ENCODE assay signal across 9 mouse cellular contexts in the genomic region with DNA sequence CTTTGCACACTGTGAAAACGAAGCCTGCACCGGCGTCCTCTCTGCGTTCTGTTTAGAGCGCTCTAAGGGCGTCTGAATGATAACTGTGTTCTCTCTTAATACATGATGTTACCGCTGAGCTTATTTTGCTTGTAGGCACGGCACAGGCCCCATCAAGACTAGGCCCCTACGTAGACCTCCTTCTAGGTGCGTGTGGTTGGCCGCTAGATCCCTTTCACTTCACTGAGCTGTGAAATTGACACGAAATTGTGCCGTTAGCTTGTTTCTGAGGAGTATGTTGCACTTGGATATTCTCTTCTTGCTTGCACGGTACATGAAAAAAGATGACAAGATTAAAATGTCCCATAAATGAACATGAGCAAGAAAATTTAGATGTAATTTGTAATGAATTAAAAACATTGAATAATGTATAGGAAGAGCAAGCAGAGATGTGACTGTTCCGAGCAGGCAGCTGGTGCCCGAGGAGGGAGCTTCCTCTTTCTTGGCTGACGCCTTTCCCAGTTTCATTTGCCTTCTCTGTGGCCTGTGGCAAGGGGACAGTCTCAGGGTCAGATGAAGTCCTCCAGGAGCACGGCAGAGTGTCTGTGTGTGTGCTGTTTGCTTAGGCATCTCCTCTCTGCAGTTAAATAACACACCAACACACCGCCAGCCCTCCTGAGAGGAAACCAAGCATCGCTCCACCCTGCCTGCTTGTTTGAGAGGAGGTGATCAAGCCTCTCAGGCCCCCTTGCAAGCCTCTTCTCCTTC.
DNase-seq lines count a peak whose midpoint lies in the region; ATAC-seq and TF ChIP-seq lines count a peak whose summit lies in the region.
"Had no signal": no experiment of that assay in that cellular context is flagged by ENCODE, and none has a peak within 500 bp of the region (broad histone marks: within the 10 kb centered on the region; RNA-seq: fewer than 3 reads in every experiment).

No protein-coding gene starts in this region.

- TF ChIP-seq RAD21 in CH12.LX (IDR thresholded peaks at IDR 0.05; ENCODE audit: low read depth, low read length): no peak

- H3K27ac ChIP-seq in heart, embryonic 12.5 days (ENCODE audit: poor library complexity, severe bottlenecking): no peak overlapping the region
- H3K27ac ChIP-seq in CH12.LX (ENCODE audit: insufficient read depth, low read depth): no peak overlapping the region
- peak overlapping the region; percentile 1; the same call in 1 of the 2 replicates for H3K27ac ChIP-seq in embryonic facial prominence, embryonic 15.5 days (replicated peaks)
- H3K27ac ChIP-seq: lung, embryonic 15.5 days had no signal

- no peak overlapping the region for H3K4me2 ChIP-seq in heart, embryonic 12.5 days
- H3K4me2 ChIP-seq in CH12.LX (ENCODE audit: insufficient read depth, low read depth, poor library complexity, severe bottlenecking): peak overlapping the region; percentile 51
- no peak overlapping the region for H3K4me2 ChIP-seq in embryonic facial prominence, embryonic 15.5 days (replicated peaks)
- H3K4me2 ChIP-seq: lung, embryonic 15.5 days had no signal

- no peak for TF ChIP-seq POLR2A in CH12.LX (IDR thresholded peaks at IDR 0.05; ENCODE audit: low read depth, low read length)

- in situ Hi-C loops in CH12.LX (cut with MboI; ENCODE audit: low pct_ligation_motif_present, low pct_unique_long_range_greater_than_20kb, low sequenced_read_pairs): no loop called here

- TF ChIP-seq CTCF in CH12.LX (conservative IDR thresholded peaks at IDR 0.05 in 1 of 2, IDR thresholded peaks at IDR 0.05 in 1 of 2; ENCODE audit: low read depth in 2 of 2, low read length in 2 of 2): no peak

- no peak for DNase-seq in heart, adult 9 months (ENCODE audit: low spot score in 2 of 2)
- peak; percentile 44 for DNase-seq in CH12.LX (ENCODE audit: extremely low read depth)
- DNase-seq in right cerebral cortex, postnatal 4 days: no peak
- DNase-seq in gastrocnemius, adult 8-10 months (ENCODE audit: low spot score in 2 of 2): no peak
- DNase-seq in layer of hippocampus, postnatal 36 days: no peak

- no peaks in the 10 kb centered on the region for H3K79me2 ChIP-seq in CH12.LX (replicated peaks; ENCODE audit: control insufficient read depth, extremely low read depth, insufficient read depth, poor library complexity, severe bottlenecking)

- peak overlapping the region; percentile 16; the same call in 1 of the 2 replicates for H3K9ac ChIP-seq in heart, embryonic 12.5 days
- H3K9ac ChIP-seq in CH12.LX (ENCODE audit: insufficient read depth, low read depth): no peak overlapping the region
- no peak overlapping the region for H3K9ac ChIP-seq in embryonic facial prominence, embryonic 15.5 days
- H3K9ac ChIP-seq: lung, embryonic 15.5 days had no signal

- ATAC-seq in heart, embryonic 12.5 days (ENCODE audit: insufficient number of reproducible peaks, low FRiP score): no peak
- no peak for ATAC-seq in embryonic facial prominence, embryonic 15.5 days (ENCODE audit: insufficient number of reproducible peaks, low FRiP score, low TSS enrichment, low read depth)

- WGBS in heart, embryonic 12.5 days: 81% methylated on average over 20 of the region's 20 CpGs
- 70% methylated on average over 20 of the region's 20 CpGs for WGBS in embryonic facial prominence, embryonic 15.5 days

- no peak for TF ChIP-seq EP300 in CH12.LX (IDR thresholded peaks at IDR 0.05; ENCODE audit: low read length)

- no peaks in the 10 kb centered on the region for H3K27me3 ChIP-seq in heart, embryonic 12.5 days (replicated peaks)
- peaks cover 12% of the 10 kb centered on the region for H3K27me3 ChIP-seq in CH12.LX (replicated peaks)
- H3K27me3 ChIP-seq in embryonic facial prominence, embryonic 15.5 days: no peaks in the 10 kb centered on the region
- H3K27me3 ChIP-seq in megakaryocyte, embryonic 14.5 days (replicated peaks): peaks cover 6% of the 10 kb centered on the region
- H3K27me3 ChIP-seq: lung, embryonic 15.5 days had no signal

- H3K36me3 ChIP-seq in heart, embryonic 12.5 days: no peaks in the 10 kb centered on the region
- H3K36me3 ChIP-seq in CH12.LX (replicated peaks in 1 of 2; ENCODE audit: control insufficient read depth in 1 of 2, insufficient read depth in 1 of 2, low read length in 1 of 2): no peaks in the 10 kb centered on the region
- no peaks in the 10 kb centered on the region for H3K36me3 ChIP-seq in embryonic facial prominence, embryonic 15.5 days
- no peaks in the 10 kb centered on the region for H3K36me3 ChIP-seq in megakaryocyte, embryonic 14.5 days (replicated peaks; ENCODE audit: low read length)
- H3K36me3 ChIP-seq: lung, embryonic 15.5 days had no signal

- H3K4me3 ChIP-seq in heart, embryonic 12.5 days: no peak overlapping the region
- H3K4me3 ChIP-seq in CH12.LX (replicated peaks in 1 of 3; ENCODE audit: low read depth in 2 of 3, low read length in 2 of 3, poor library complexity in 1 of 3): no peak overlapping the region
- no peak overlapping the region for H3K4me3 ChIP-seq in embryonic facial prominence, embryonic 15.5 days (replicated peaks)
- peak overlapping the region; percentile 81 for H3K4me3 ChIP-seq in megakaryocyte, embryonic 14.5 days (replicated peaks)
- H3K4me3 ChIP-seq: lung, embryonic 15.5 days had no signal

- no peaks in the 10 kb centered on the region for H3K9me3 ChIP-seq in heart, embryonic 12.5 days (replicated peaks)
- no peaks in the 10 kb centered on the region for H3K9me3 ChIP-seq in CH12.LX (replicated peaks; ENCODE audit: low read length)
- no peaks in the 10 kb centered on the region for H3K9me3 ChIP-seq in embryonic facial prominence, embryonic 15.5 days (replicated peaks)
- H3K9me3 ChIP-seq in megakaryocyte, embryonic 14.5 days: no peaks in the 10 kb centered on the region
- H3K9me3 ChIP-seq: lung, embryonic 15.5 days had no signal

- dilution Hi-C loops in CH12.LX (cut with MboI; ENCODE audit: extremely low pct_ligation_motif_present, extremely low pct_unique_long_range_greater_than_20kb, low sequenced_read_pairs): no loop called here

- peaks cover 45% of the 10 kb centered on the region for H3K4me1 ChIP-seq in heart, embryonic 12.5 days (replicated peaks)
- H3K4me1 ChIP-seq in CH12.LX (ENCODE audit: control insufficient read depth in 1 of 2, insufficient read depth in 2 of 2): peaks cover 10 to 30% of the 10 kb centered on the region in 2 experiments
- peaks cover 48% of the 10 kb centered on the region for H3K4me1 ChIP-seq in embryonic facial prominence, embryonic 15.5 days
- H3K4me1 ChIP-seq in megakaryocyte, embryonic 14.5 days: peaks cover 76% of the 10 kb centered on the region

TF ChIP-seq in CH12.LX, 34 proteins besides CTCF, POLR2A, EP300 and RAD21:
- TF ChIP-seq ZMIZ1 (IDR thresholded peaks at IDR 0.05; ENCODE audit: low read depth, low read length): no peak
- TF ChIP-seq JUND (conservative IDR thresholded peaks at IDR 0.05; ENCODE audit: low read depth, low read length): no peak
- TF ChIP-seq ZNF384 (IDR thresholded peaks at IDR 0.05; ENCODE audit: low read depth, low read length): no peak
- TF ChIP-seq POLR2AphosphoS2 (IDR thresholded peaks at IDR 0.05; ENCODE audit: low read depth, low read length): no peak
- TF ChIP-seq USF2 (conservative IDR thresholded peaks at IDR 0.05; ENCODE audit: low read depth, low read length): no peak
- TF ChIP-seq USF1 (IDR thresholded peaks at IDR 0.05; ENCODE audit: low read depth, low read length): no peak
- TF ChIP-seq IRF4 (IDR thresholded peaks at IDR 0.05; ENCODE audit: low read depth, low read length): peak; percentile 8; the same call in 1 of the 2 replicates
- TF ChIP-seq BHLHE40 (IDR thresholded peaks at IDR 0.05; ENCODE audit: low read depth, low read length): peak; percentile 13; the same call in 1 of the 2 replicates
- no peak for TF ChIP-seq MAX (IDR thresholded peaks at IDR 0.05; ENCODE audit: low read length)
